Mouse (Mus musculus) hindbrain, postnatal 0 days (tissue): Measurements from ENCODE around the gene Ccdc184. TPM values are rescaled to one million over a fixed set of nuclear protein-coding genes. Genes with fewer than 3 reads are reported as not detected.

ENCODE experiments used
- ATAC-seq: fragments of 200-750 bp; cut with Nextera tagmentation; 2 replicates; pipeline ENCODE4 v1.8.0; 2017; ENCODE audit warnings: mild to moderate bottlenecking, moderate TSS enrichment, moderate library complexity
- DNase-seq: peaks from one replicate; pipeline ENCODE4 v3.0.0-alpha.2; 2015; ENCODE audit warnings: low spot score
- H3K27ac ChIP-seq: fragments of 300-500 bp; sonication (generic); 2 replicates; pipeline ENCODE4 v1.5.1; 2014; ENCODE audit warnings: mild to moderate bottlenecking
- H3K27me3 ChIP-seq: fragments of 300-500 bp; sonication (generic); 2 replicates; pipeline ENCODE4 v1.6.1; 2014; ENCODE audit warnings: low read length, mixed read lengths; ENCODE audit not compliant: insufficient read depth
- H3K36me3 ChIP-seq: fragments of 300-500 bp; sonication (generic); 2 replicates; pipeline ENCODE4 v1.6.1; 2014; ENCODE audit warnings: low read length, mixed read lengths; ENCODE audit not compliant: insufficient read depth
- H3K4me1 ChIP-seq: fragments of 300-500 bp; sonication (generic); 2 replicates; pipeline ENCODE4 v1.6.1; 2014; ENCODE audit warnings: antibody characterized with exemption, low read length, mixed read lengths; ENCODE audit not compliant: insufficient read depth
- H3K4me2 ChIP-seq: fragments of 300-500 bp; sonication (generic); 2 replicates; pipeline ENCODE4 v1.6.1; 2014; ENCODE audit warnings: low read depth, mild to moderate bottlenecking, low read length, moderate library complexity, mixed read lengths
- H3K4me3 ChIP-seq: fragments of 300-500 bp; sonication (generic); 2 replicates; pipeline ENCODE4 v1.5.1; 2014; ENCODE audit warnings: low read length
- H3K9ac ChIP-seq: fragments of 300-500 bp; sonication (generic); replicated peaks from 2 replicates; pipeline ENCODE4 v1.6.1; 2014; ENCODE audit warnings: mild to moderate bottlenecking, low read length, moderate library complexity, mixed read lengths
- H3K9me3 ChIP-seq: fragments of 300-500 bp; sonication (generic); 2 replicates; pipeline ENCODE4 v1.6.1; 2016; ENCODE audit warnings: low read length, mixed read lengths
- CTCF ChIP-seq: IDR thresholded peaks from 2 replicates; pipeline ENCODE4 v1.5.1; 2016; ENCODE audit warnings: antibody characterized with exemption, control low read depth, low read depth
- WGBS: fragments of 180-500 bp; shearing (Covaris S2); extraction: QIAGEN DNeasy Blood & Tissue Kit; methylation state at CpG from one replicate; pipeline ENCODE4 v1.1.7; 2014; 5-methylcytosine and 5-hydroxymethylcytosine counted together
- polyA plus RNA-seq: library from polyadenylated mRNA; unstranded; fragments of >200 nt; fragmentation: Nextera tagmentation; extraction: Ambion mirVana; gene quantifications from 2 replicates; pipeline ENCODE4 v1.2.1, GENCODE M21; 2015
- total RNA-seq: library from RNA; depleted of rRNA; stranded (reverse); fragments of >200 nt; gene quantifications from 2 replicates; pipeline ENCODE4 v1.2.3, GENCODE M21; 2014

Gene Ccdc184
- total and polyA plus RNA-seq, 2 experiments from 2014 or later = 98.0 to 107 TPM

- Histone ChIP-seq H3K36me3 (no peaks in the 10 kb centered on the region), H3K4me2 (peak overlapping the region; percentile 64), H3K27me3 (no peaks in the 10 kb centered on the region), H3K4me1 (no peaks in the 10 kb centered on the region), H3K27ac (peak overlapping the region; percentile 75), H3K9ac (peak overlapping the region; percentile 55), H3K4me3 (peak overlapping the region; percentile 52), H3K9me3 (no peaks in the 10 kb centered on the region)
- no peak for TF ChIP-seq CTCF
- 3% methylated on average over 26 of the region's 26 CpGs for WGBS
- ATAC-seq (no peak), DNase-seq (no peak)
These were observed 13.7 kb downstream of the Ccdc184 start for GRCm38 (mm10) chr15:98180567-98181131.

GRCm38 (mm10) chr15:98181132-98181711, 14.3 kb downstream of the Ccdc184 start:
- Histone ChIP-seq H3K9me3 (no peaks in the 10 kb centered on the region), H3K27ac (peak overlapping the region; percentile 75), H3K36me3 (no peaks in the 10 kb centered on the region), H3K4me2 (peak overlapping the region; percentile 64), H3K9ac (peak overlapping the region; percentile 55), H3K27me3 (no peaks in the 10 kb centered on the region), H3K4me3 (peak overlapping the region; percentile 52), H3K4me1 (no peaks in the 10 kb centered on the region)
- under 1% methylated on average over 30 of the region's 30 CpGs for WGBS
- TF ChIP-seq CTCF = peak; percentile 89
- DNase-seq (peak; percentile 95), ATAC-seq (peak; percentile 99)

GRCm38 (mm10) chr15:98181856-98182570, 15.1 kb downstream of the Ccdc184 start:
- H3K36me3 ChIP-seq = no peaks in the 10 kb centered on the region
- TF ChIP-seq CTCF = no peak
- H3K27ac ChIP-seq = no peak overlapping the region
- DNase-seq (no peak), ATAC-seq (no peak)
- no peaks in the 10 kb centered on the region for H3K9me3 ChIP-seq
- H3K4me3 ChIP-seq = no peak overlapping the region
- WGBS = 72% methylated on average over 12 of the region's 12 CpGs
- H3K27me3 ChIP-seq = no peaks in the 10 kb centered on the region
- H3K9ac ChIP-seq = no peak overlapping the region
- no peaks in the 10 kb centered on the region for H3K4me1 ChIP-seq
- H3K4me2 ChIP-seq = peak overlapping the region; percentile 64; the same call in 1 of the 2 replicates

GRCm38 (mm10) chr15:98184456-98184855, 17.5 kb downstream of the Ccdc184 start:
- Histone ChIP-seq H3K27me3 (no peaks in the 10 kb centered on the region), H3K4me2 (no peak overlapping the region), H3K9me3 (no peaks in the 10 kb centered on the region), H3K4me1 (no peaks in the 10 kb centered on the region), H3K36me3 (no peaks in the 10 kb centered on the region), H3K27ac (no peak overlapping the region), H3K9ac (no peak overlapping the region), H3K4me3 (no peak overlapping the region)
- 77% methylated on average over 4 of the region's 4 CpGs for WGBS
- no peak for TF ChIP-seq CTCF
- ATAC-seq (no peak), DNase-seq (no peak)

GRCm38 (mm10) chr15:98195442-98195841, 28.5 kb downstream of the Ccdc184 start, which contains the start of gene Olfr288:
Gene Olfr288, minus strand, starts transcription at chr15:98195542.
- no peak for DNase-seq
- 68% methylated on average over 3 of the region's 3 CpGs for WGBS
- no peaks in the 10 kb centered on the region for H3K27me3 ChIP-seq
- no peak within 1 kb of the TSS for H3K27ac ChIP-seq
- H3K36me3 ChIP-seq = no peaks in the 10 kb centered on the region
- no peaks in the 10 kb centered on the region for H3K9me3 ChIP-seq
- H3K9ac ChIP-seq = no peak within 1 kb of the TSS
- no peak within 1 kb of the TSS for H3K4me3 ChIP-seq
- TF ChIP-seq CTCF = no peak
- no peak within 1 kb of the TSS for H3K4me2 ChIP-seq
- H3K4me1 ChIP-seq = no peaks in the 10 kb centered on the region
- no peak for ATAC-seq

GRCm38 (mm10) chr15:98209676-98210075, 42.7 kb downstream of the Ccdc184 start:
- Histone ChIP-seq H3K9me3 (no peaks in the 10 kb centered on the region), H3K4me3 (no peak overlapping the region), H3K36me3 (no peaks in the 10 kb centered on the region), H3K27ac (no peak overlapping the region), H3K27me3 (no peaks in the 10 kb centered on the region), H3K4me2 (no peak overlapping the region), H3K9ac (no peak overlapping the region), H3K4me1 (no peaks in the 10 kb centered on the region)
- WGBS = 81% methylated on average over 7 of the region's 7 CpGs
- no peak for TF ChIP-seq CTCF
- ATAC-seq (no peak), DNase-seq (no peak)
